Mouse (Mus musculus) mature B cell (primary cell): ENCODE results near the gene Trim61.
"Not testable (repeated sequence)": the region's sequence is repeated elsewhere in the genome, so short reads cannot be mapped to it uniquely, and the experiment has no call there.

ENCODE experiments used
- in situ Hi-C: fragments of 300-500 bp; cut with MboI; formaldehyde crosslinking; loops from 2 replicates; pipeline ENCODE4 v1.14.3; 2019

Gene Trim61

DNA sequence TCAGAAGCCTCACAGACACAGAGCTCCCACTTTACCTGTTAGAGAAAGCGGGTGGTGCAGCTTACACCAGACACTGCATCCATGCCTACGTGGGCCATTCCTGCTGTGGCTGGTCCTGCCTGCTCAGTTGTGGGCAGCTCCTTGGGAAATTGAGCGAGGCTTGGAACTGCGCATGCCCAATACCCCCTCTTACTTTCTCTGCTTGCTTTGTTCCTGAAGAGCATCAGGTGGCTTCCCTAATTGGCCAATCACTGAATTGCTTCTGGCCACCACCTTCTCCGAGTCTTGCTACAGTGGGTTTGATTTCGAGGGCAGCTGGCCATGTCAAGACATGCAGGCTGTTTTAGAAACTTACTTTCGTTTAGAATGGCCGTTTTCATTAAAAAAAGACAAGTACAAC is at the start of gene Trim61, which contains the start of gene Trim60:
TSS of gene Trim61 (minus strand) at position 101 of the 400 bp plus-strand sequence.
TSS of gene Trim60 (minus strand) at position 162 of the 400 bp plus-strand sequence.
- in situ Hi-C loops = no loop called here

DNA sequence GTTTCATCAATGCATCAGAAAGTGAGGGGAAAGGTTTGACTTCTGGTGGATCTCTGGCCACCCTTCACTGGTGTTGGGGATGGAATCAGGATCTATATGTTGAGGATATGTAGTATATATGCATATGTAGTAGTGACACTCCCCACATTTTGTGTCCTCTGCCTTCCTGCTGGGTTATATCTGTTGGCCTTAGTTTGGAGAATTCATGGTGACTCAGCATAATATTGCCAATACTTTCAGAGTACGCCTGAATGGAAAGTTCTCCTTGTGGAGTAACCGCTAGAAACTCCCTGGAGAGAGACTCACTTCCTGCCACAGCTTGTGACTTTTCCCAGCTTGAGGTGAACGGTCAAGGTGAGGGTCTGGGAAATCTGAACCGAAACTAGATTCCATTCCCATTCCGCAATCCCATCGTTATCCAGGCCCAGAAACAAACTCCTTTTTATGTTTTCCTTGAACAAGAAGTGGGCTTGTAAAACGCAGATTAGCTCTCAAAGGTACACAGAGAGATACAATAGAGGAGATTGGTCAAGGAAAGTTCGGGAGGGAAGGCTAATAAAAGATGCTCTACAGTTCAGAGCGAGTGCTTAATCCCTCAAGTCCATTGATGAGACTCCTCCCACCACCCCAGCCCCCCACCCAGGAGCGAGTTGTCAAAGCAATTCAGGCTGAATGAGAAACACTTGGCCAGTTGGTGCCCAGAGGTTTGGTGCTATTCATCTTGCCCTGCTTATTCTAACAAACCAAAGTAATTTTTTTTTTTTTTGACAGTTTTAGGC is 49.6 kb upstream of the Trim61 start:
- in situ Hi-C loops = no loop called here

- in situ Hi-C loops = no loop called here
These were observed 48.7 kb upstream of the Trim61 start for GRCm38 (mm10) chr8:65067031-65067430.

GRCm38 (mm10) chr8:65065622-65066021 is 47.3 kb upstream of the Trim61 start:
- in situ Hi-C loops = no loop called here

DNA sequence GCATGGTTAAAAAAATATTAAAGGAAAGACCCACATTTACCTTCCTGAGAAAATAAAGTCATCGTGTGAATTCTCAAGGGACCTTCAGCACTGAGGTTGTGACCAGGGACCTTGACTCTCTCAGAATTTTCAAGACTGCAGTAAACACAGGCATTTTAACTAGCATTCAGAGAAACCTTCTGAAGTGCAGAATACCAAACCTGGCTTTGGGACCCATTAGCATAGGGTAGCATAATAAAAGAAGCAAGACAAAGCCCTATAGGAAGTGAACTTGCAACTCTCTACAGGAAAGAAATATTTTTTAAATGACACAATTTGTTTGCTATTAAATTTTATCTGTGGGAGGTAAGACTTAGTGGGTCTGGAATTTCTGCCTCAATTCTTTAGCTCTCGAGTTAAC is 45.7 kb upstream of the Trim61 start:
- in situ Hi-C loops = no loop called here

DNA sequence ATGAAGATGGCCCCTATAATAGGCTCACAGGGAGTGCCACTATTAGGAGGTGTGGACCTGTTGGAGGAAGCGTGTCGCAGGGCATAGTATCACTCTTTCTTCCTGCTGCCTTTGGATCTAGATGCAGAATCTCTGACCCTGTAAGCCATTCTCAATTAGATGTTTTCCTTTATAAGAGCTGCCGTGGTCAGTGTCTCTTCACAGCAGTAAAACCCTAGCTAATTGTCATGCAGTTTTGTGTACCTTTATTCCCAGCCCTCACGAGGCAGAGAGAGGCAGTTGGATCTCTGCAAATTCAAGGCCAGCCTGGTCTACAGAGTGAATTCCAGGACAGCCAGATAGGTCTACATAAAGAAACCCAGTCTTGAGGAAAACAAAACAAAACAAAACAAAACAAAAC is 43.9 kb upstream of the Trim61 start:
- in situ Hi-C loops = no loop called here

DNA sequence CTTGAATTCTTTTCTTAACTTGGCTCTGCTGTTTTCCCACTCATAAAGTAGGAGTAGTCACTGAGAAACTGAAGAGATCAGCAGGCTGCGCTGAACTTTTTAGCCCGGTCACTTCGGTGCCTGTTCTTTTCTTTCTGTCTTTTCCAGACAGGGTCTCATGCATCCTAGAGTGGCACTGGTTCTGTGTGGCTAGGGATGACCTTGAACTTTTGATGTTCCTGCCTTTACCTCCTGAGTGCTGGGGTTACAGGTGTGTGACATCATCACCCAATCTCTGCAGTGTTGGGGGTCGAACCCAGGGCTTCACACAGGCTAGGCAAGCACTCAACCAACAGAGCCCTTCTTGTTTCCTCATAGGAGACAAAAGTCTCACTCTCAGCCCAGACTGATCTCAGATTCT is 38.4 kb upstream of the Trim61 start:
- in situ Hi-C loops = no loop called here

DNA sequence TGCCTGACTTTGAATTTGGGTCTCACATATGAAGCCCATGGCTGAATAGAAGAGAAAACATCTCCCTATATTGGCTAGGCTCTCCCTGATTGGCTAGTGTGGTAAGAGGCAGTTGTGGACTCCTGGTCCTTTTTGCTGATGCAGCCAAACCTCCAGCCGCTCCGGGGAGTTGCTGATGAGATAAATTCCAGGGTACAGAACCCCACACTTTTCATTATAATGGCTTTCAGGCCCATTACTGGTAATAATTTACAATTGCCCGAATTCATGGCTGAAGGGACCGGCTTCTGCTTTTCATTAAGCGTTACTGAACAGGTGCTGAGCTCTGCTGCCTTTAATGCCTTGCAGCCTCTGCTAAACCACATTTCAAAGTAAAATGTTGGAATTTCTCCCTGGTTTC is 35.6 kb upstream of the Trim61 start:
- in situ Hi-C loops = no loop called here

DNA sequence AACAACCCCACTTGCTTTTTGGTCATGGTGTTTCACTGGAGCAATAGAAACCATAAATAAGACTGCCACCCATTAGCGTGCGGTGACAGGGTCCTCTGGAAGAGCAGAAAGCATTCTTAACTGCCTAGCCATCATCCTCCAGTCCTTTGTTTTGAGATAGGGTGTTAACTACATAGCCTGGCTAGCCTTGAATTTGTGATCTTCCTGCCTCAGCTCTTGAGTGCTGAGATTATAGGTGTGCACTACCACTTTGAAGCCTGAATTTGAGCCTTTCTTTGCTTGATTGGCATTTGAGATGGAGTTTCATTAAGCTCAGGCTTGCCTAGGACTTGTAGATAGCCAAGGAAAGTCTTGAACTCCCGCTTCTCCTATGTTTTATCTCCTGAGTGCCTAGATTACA is 35.2 kb upstream of the Trim61 start:
- in situ Hi-C loops = no loop called here

GRCm38 (mm10) chr8:65047801-65048200 is 29.5 kb upstream of the Trim61 start:
- in situ Hi-C loops = no loop called here

DNA sequence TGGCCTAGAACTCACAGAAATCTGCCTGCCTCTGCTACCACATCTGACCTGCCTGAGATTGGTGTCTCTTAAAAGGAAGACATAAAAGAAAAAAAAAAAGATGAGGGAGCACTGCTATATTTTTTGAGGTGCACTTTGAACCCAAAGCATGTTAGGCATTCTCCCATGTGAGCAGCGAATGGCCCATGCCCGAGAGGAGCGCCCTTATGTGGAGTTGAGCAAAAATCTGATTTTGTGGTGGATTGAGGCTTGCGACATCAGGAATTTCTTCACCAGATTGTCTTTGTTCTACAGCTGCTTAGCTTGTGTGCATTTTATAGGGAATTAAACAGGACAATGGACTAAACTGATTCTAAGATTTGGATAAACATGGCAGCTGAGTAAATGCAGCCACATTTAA is 28.9 kb upstream of the Trim61 start:
- in situ Hi-C loops = no loop called here

DNA sequence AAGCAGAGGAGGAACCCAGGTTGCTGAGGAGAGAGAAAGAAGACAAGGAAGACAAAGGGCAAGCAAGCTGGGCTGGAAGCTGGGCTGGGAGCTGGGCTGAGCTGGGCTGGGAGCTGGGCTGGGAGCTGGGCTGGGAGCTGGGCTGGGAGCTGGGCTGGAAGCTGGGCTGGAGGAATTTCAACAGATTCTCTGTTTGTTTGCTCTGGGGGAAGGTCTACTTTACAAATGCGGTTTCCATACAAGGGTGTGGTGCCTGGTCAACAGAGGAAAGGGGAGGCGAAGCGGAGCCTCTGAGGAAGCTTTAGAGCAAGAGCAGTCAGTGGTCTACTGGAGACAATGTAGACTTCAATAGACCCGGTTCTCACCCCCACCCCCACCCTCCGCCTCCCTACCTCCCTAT is 28.2 kb upstream of the Trim61 start:
- in situ Hi-C loops = no loop called here

GRCm38 (mm10) chr8:65037117-65037533 is 18.8 kb upstream of the Trim61 start, which contains the start of gene Apela:
Gene Apela (minus strand): TSS chr8:65037336.
- in situ Hi-C loops = no loop called here

DNA sequence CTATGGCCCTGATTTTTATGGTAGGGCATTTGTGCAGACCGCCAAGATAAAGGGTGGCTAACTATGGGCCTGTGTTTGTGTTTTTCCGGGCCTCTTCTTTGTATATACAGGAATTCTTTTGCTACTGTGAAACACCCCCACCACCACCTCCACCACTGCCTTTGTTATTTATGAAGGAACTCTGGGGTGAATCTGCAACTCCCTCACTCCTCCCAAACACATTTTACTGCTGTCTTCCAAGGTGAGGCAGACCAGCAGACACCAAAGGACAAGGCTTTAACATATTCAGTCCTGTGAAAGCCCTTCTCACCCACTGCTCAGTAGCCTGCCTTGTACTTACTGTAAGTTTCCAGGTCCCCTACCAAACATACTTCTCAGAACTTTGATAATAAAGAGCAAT is 15.8 kb upstream of the Trim61 start:
- in situ Hi-C loops = no loop called here

- in situ Hi-C loops = no loop called here
These were observed 14.7 kb upstream of the Trim61 start for GRCm38 (mm10) chr8:65033056-65033455.

DNA sequence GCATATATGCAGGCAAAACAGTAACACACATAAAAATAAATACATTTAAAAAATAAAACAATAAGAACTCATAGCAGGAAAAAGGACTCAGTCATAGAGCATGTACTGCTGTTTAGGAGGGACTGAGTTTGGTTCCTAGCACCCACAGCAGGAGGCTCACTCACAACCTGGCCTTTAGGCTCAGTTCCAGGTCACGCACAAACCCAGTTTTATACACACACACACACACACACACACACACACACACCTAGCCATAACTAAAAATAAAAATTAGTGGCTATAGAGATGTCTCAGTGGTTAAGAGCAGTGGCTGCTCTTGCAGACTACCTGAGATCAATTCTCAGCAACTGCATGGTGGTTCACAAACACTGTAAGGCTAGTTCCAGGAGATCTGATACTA is 13.8 kb upstream of the Trim61 start:
- in situ Hi-C loops = no loop called here

DNA sequence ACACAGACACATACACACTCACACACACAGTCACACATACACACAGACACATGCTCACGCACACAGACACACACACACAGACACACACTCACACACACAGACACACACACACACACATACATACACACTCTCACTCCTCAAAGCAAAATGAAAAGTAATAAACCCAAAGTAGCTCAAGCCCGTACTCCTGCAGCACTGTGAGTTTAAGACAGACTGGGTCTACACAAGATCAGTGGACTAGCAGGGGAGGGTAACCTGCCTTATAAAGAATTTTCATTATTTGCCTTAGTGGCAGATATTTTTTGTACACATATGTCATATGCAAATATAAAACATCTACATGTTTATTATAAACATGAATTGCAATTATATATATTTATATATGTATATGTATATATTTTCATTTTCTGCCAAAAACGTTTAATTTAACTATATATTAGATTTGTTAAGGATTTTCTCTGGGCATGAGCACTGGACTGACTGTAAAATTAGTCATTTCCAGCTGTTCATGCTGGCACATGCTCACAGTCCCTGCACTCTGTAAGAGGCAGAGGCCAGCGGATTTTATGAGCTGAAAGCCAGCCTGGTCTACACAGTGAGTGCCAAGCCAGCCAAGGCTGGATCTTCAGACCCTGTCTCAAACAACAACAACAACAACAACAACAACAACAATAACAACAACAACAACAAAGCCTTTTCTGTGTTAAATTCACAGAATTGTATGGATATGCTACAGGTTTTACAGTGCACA is 12.6 kb upstream of the Trim61 start:
- in situ Hi-C loops = no loop called here

DNA sequence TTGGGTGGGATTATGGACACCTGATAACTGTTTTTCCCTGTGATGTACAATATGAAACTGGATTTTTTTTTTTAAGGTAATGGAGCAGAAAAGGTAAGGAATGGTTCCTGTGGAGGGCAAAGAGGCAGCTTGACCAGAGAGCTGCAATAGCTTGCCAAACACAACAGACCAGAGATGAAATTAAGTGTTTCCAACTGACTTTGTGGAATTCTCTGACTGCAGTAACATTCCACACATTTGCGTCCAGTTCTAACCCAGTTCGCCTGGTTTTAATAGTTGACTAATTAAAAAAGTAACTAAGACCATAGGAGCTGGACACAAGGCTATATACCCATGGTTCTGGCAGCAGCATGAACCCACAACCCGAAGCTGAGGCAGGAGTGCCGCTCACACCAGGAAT is 11.5 kb upstream of the Trim61 start:
- in situ Hi-C loops = no loop called here

- in situ Hi-C loops = no loop called here
These were observed 10.8 kb upstream of the Trim61 start for GRCm38 (mm10) chr8:65028959-65029686.

DNA sequence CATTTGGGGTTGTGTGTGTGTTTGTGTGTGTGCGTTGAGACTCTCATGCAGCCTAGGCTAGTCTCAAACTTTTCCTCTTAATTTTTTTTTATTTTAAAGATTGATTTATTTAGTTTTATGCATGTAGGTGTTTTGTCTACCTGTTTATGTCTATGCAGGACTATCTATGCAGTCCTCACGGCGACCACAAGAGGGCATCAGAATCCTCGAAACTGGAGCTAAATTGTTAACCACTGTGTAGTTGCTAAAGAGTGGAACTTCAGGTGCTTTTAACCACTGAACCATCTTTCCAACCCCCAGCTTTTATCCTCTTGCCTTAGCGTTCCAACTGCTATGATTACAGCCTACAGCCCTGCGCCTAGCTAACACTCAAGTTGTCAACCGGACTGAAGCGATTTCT is 4.2 kb upstream of the Trim61 start:
- in situ Hi-C loops = no loop called here

GRCm38 (mm10) chr8:65007616-65008015 is 10.7 kb downstream of the Trim61 start:
- in situ Hi-C loops = not testable (repeated sequence)

DNA sequence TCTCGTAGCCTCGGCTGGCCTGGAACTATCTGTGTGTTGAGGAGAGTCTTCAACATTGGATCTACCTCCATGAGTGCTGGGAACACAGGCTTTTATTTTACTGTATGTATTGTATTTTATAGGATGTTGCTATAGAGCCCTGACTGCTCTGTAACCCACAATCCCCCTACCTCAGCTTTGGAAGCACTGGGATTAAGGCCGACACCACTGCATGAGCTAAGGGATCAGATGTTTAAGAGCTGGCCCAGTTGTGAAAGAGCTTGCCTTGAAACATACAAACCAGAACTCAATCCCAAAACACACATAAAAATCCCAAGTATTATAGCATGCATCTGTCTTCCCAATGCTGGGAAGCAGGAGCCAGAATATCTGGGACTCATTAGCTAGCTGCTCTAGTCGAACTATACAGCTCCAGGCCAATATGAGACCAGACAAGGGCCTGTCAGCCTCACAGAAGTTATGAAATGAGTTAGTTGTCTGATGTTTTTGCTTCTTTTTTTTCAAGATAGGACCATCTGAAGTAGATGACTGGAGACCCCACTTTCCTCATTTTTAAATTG is 19.4 kb downstream of the Trim61 start:
- in situ Hi-C loops = no loop called here
